ENCODE assay signal across 14 mouse cellular contexts in the genomic region with DNA sequence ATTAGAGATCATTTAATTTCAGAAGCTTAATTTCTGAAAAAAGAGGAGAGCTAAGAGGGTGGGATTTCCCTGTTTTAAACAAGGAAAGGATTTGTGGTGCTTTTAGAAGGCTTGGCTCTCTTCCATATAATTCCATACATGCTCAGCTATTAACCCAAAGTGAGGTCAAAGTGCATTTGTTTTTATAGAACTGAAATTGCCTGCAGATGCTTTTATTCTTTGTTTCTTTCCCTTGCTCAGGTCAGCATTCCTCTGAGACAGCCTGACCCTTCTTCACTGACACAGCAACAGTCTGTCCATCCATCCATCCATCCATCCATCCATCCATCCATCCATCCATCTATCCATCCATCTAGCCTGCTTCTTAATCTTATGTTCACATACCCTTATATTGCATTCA.
"Had no signal": no experiment of that assay in that cellular context is flagged by ENCODE, and none has a peak within 500 bp of the region (broad histone marks: within the 10 kb centered on the region; RNA-seq: fewer than 3 reads in every experiment).

No protein-coding gene starts in this region.

- H3K36me3 ChIP-seq: midbrain, embryonic 10.5 days; midbrain, embryonic 12.5 days; neural tube, embryonic 12.5 days; stomach, embryonic 15.5 days had no signal

- H3K4me1 ChIP-seq: midbrain, embryonic 10.5 days; midbrain, embryonic 12.5 days; neural tube, embryonic 12.5 days; stomach, embryonic 15.5 days had no signal

- H3K27me3 ChIP-seq: midbrain, embryonic 12.5 days; neural tube, embryonic 12.5 days; stomach, embryonic 15.5 days had no signal

- H3K4me2 ChIP-seq: lung, embryonic 14.5 days; midbrain, embryonic 12.5 days; neural tube, embryonic 12.5 days; stomach, embryonic 15.5 days had no signal

- H3K9me3 ChIP-seq: midbrain, embryonic 10.5 days; midbrain, embryonic 12.5 days; neural tube, embryonic 12.5 days; stomach, embryonic 15.5 days had no signal

- H3K4me3 ChIP-seq: midbrain, embryonic 10.5 days; midbrain, embryonic 12.5 days; neural tube, embryonic 12.5 days; stomach, embryonic 15.5 days had no signal

- H3K9ac ChIP-seq: lung, embryonic 14.5 days; midbrain, embryonic 12.5 days; neural tube, embryonic 12.5 days; stomach, embryonic 15.5 days had no signal

- DNase-seq: lung, adult 18-20 months; lung, embryonic 14.5 days; lung, postnatal 10 days; lung, postnatal 4 days; midbrain, embryonic 14.5 days; right cerebral cortex, postnatal 14 days; thymus, adult 2 months; thymus, postnatal 25 days; thymus, postnatal 4 days had no signal

- H3K27ac ChIP-seq: midbrain, embryonic 10.5 days; midbrain, embryonic 12.5 days; neural tube, embryonic 12.5 days; stomach, embryonic 15.5 days; stomach, postnatal 0 days had no signal
